Mouse (Mus musculus): ENCODE measurements at regions not wholly inside any gene's neighbourhood (a gene's known extent, or its start where the extent isn't known, plus 50 kb on each side); places are given as distances from the start of the nearest gene placed in this dataset.

DNA sequence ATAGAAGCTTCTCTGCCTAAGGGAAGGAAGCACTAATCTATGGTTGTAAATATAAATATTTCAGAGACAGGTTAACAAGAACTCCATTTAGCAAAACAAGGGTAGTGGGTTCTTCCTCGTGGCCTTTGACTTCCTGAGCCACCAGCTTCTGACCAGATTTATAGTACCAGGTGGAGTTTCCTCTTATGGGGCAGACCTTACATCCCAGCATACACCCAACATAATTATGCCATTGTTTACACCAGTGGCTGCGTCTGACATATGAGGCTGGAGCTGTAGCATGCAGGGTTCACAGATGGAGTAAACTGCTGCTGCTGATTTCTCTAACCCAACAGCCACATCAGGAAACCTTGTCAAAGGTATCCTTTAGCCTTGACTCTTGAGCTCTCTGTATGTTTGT lies 75.5 kb downstream of the Trib2 start:
- no peak for DNase-seq (ENCODE audit: low read depth, low spot score)

- no peak for DNase-seq (ENCODE audit: low read depth, low spot score)
These were observed 77.7 kb downstream of the Trib2 start for GRCm38 (mm10) chr12:15738989-15739388.

DNA sequence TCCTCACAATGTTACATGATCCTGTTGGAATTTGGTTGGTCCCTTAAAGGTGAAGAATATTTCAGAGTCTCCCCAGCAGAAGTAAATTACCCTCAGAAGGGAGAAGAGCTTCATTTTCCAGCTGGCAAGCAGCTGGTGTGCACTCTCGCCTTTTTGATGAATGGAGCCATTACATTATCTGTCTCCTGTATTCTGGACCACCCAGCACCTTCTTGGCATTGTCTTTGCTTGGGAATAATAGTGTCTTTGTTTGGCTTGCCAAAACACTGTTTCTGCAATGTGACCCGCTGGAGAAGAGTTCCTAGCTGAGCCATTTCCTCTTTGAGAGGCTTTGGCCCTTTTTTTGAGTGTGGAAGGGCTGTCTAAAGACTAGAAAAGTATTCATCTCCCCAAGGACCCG lies 85.5 kb downstream of the Trib2 start:
- DNase-seq (ENCODE audit: low read depth, low spot score) = no peak

- no peak for DNase-seq (ENCODE audit: low read depth, low spot score)
These were observed 87.0 kb downstream of the Trib2 start for GRCm38 (mm10) chr12:15729696-15730095.

DNA sequence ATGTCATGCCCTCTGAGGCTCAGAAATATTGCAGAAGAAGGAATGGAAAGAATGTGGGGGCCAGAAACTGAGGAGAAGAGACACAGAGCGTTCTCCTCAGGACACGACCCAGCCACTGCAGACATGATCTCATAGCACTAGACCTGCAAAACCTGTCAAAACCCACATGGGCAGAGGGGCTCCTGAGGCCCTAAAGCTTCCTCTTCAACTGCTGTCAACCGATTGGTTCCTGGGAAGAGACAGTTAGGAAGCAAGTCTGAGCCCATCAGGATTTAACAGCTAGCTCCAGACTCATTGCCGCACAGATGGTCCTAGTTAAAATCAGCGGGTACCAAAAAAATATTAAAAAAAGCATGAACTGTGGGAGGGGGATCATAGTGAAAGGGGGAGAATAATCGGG lies 93.2 kb downstream of the Trib2 start:
- no peak for DNase-seq (ENCODE audit: low read depth, low spot score)

- no peak for DNase-seq (ENCODE audit: low read depth, low spot score)
These were observed 94.6 kb downstream of the Trib2 start for GRCm38 (mm10) chr12:15722161-15722560.

DNA sequence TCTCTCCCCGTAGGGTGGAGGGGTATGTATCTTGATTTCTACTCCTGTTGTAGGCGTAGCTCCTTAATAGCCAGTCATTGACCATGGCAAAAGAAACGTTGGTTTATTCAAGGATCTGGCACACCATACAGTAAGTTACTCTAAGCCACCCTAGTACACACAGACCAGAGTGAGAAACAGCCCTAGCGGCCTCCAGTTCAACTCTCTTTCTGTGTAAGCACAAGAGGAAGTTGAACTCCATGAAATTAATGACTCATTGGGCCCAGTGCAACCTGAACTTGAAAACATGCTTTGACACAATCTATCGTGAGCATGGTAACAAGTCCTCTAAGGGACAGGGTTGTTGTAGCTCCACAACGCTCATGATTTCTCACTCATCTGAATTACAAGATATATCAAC lies 96.6 kb downstream of the Trib2 start:
- no peak for DNase-seq (ENCODE audit: low read depth, low spot score)

DNA sequence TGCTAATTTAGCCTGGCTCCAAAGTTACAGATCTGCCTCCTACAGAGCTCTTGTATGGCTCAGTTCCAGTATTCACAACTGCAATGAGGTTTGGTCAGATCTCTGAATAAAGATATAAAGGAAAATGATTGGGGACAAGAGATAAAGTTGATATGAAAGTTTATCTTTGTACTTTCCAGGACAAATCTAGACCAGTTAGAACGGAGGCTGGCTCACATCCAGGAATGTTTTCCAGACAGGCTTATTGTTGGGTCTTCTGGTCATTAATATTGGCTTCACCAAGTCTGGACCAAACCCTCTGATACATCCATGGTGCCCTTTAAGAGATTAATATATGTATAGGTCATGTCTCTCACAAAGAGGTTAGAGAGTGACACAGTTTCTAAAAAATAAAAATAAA lies 97.9 kb downstream of the Trib2 start:
- DNase-seq (ENCODE audit: low read depth, low spot score) = no peak

- DNase-seq (ENCODE audit: low read depth, low spot score) = no peak
These were observed 98.7 kb downstream of the Trib2 start for GRCm38 (mm10) chr12:15717989-15718388.

DNA sequence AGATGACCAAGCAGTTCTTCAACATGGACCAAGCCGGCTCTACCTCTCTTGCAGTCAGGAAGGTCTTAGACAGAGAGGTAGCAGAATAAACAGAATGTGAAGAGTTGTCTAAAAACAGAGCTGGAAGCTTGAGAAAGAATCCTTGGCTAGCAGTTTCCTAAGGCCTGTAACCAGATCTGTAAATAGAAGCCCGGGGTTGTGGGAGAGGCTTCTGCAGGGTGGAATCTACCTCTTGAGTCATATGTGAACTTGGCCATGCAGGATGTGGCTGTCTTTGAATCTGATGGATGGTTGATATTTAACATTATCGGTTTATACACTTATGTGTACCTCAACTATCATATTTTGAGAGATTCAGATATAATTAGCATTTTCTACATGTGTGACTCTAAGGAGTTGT lies 99.4 kb downstream of the Trib2 start:
- no peak for DNase-seq (ENCODE audit: low read depth, low spot score)

DNA sequence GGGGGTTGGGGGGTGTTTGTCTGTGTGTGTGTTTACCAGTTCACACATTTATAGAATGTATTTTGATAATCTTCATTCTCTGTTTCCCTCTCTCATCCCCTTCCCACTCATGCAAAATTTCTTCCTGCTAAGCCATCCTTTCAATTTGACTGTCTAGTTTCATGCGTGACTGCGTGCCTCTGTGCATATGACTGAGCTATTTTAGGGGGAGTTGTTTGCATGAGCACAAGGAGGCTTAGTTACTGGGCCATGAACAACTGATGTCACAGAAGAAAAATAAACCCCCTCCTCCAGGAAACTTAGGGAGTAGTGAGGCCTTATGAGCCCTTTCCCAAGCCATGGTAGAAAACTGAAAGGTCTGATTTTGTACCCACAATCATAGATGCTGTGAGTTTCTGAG lies 103.1 kb downstream of the Trib2 start:
- no peak for DNase-seq (ENCODE audit: low read depth, low spot score)

DNA sequence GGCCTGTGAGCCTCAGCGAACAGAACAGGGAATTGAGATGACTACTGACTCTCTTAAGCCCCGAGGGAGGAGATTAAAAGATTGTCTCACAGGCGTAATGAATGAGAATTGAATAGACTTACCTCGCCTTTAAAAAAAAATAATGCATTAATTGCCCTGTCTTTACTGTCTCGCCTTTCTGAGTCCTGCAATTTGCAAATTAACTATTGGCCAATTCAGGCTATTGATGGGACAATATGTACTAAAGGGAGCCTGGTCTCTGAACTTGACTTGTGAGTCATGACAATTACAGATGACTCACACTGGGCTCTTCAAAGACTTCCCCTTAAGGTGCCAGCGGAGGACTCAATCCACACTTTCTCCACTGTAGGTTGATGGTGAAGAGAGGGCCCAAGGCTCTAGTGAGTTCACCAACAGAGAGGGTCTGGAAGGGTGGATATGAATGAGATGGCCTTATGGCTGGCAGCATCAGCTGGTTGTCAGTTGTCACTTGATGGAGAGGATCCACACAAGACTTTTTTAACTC lies 109.1 kb downstream of the Trib2 start:
- DNase-seq (ENCODE audit: low read depth, low spot score) = no peak

DNA sequence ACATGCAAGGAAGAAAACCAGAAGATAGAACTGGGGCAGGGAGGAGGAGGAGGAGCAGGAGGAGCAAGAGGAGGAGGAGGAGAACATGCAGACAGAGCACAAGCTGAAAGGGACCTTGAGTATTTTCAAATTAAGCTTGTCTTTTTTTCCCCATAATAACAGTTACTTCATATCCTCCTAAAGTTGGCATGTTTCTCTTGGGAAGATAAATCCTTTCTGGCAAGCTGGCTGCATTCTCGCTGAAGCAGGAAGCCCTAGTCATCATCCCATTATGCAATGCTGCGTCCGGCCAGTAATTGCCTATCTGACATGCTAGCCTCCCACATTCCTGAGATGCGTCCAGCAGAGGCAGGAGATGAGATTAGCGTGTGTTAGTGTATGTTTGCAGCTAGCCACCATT lies 112.3 kb downstream of the Trib2 start:
- no peak for DNase-seq (ENCODE audit: low read depth, low spot score)

DNA sequence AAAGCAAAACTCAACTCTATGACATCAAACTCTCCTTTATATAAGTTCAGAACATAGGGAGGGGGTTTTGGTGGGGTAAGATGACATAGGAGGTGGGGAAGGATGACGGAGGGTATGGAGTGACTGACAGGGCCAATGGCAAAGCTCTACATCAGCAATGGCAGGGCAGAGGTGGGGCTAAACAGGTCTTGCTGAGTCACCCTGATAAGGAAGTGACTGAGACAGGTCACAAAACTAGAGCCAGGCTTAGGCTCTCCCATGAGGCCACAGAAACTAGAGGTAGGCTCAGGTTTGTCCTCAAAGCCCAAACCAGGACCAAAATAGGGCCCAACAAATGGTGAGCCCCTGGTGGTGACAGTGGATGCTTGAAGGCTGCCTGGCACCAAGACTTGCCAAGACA lies 114.6 kb downstream of the Trib2 start:
- peak; percentile 3 for DNase-seq (ENCODE audit: low read depth, low spot score)

DNA sequence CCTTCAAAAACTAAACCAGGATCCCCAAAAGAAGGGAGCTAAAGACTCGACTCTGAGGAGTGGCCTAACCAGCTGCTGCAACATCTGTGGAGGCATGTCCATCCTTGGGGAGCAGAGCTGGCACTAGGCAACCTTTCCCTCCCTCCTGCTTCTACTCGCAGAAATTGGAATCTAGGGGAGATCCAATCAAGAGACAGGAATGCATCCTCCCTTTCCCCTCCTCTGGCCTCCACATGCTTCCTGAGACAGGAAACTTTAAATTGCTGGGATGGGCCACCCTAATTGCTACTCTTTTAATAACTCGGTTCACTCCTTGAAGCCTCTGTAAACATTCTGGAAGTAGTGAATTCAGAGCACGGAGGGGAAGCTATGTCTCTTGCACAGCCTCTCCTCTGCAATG lies 117.9 kb downstream of the Trib2 start:
- no peak for DNase-seq (ENCODE audit: low read depth, low spot score)

DNA sequence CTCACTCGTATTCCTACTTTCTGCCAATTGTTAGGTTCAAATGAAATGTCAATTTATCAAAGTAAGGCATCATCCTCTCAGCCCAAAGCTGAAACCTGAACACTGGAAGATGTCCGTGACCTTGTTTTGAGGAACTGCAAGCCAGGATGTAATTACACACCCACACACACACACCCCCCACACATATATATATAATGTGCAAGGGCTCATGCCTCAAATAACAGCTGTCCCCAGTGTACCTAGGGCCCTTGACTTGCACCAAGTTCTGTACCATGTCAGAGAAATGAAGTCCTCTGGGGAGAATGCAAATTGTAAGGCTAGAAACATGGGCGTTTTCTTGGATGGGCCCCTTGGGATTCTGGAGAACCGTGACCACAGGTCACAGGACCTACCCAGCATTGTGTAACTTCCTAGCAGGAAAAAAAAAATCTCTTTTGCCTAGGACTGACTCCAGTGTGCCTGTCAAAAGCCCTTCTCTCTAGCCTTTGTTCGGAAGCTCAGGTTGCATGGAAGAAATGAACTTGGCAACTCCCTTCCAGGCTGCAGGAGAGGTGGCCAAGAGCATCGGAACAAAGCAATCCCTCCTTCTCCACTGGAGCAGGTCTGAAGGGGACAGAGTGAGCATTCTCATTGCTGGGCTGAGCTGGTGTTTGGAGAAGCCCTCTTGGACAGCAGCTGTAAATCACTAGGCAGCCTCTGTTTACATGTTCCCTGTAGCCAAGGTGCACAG lies 118.5 kb downstream of the Trib2 start:
- DNase-seq (ENCODE audit: low read depth, low spot score) = no peak

DNA sequence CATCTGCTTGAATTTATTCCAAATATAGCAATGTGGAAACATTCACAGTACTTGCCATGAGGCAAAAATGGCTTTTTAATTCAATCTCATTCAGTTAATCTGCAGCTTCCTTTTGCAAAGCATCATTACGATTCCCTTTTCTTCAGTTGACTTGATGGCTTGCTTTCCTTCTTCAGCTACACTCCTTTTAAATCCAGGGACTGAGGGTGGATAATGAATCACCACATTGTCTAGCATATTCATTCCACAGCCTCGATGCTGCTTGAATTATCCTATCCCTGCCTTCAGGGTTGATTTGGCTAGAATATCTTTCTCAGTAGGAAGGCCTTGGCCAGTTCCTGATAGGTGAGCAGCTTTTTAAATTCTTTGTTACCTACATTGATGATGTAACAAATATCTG lies 128.4 kb downstream of the Trib2 start:
- DNase-seq (ENCODE audit: low read depth, low spot score) = no peak

GRCm38 (mm10) chr12:15684311-15684710 lies 132.4 kb downstream of the Trib2 start:
- no peak for DNase-seq (ENCODE audit: low read depth, low spot score)

DNA sequence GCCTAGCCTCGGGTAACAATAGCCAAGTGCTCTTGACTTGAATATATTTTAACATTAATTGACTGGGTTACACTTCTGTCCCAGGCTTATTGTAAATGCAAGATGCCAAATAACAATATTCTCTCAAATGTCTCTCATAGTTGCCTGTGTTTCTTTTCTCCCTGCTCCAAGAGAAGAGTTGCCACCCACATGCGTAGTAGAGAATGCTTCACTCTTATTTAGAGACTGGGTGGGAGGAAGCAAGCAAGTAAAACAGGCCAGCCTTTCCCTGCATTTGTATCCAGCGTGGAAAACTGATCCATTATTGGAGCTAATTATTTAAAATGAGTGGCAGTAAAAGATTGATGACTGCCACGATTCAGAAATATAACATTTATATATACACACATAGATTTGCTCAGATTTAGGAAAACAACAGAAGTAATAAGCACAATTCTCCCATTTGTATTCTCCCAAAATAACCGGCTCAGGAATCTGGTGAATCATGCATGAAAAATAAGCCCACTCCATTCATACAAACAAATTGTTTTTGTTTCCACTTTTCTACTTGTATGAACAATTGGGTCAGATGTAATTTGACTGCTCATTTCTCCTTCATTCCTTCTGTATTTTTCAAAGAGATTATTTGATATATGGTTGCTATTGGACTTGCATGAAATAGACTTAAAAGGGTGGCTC lies 134.9 kb downstream of the Trib2 start:
- no peak for DNase-seq (ENCODE audit: low read depth, low spot score)

- DNase-seq (ENCODE audit: low read depth, low spot score) = no peak
These were observed 140.6 kb downstream of the Trib2 start for GRCm38 (mm10) chr12:15676127-15676526.

GRCm38 (mm10) chr12:15659755-15660154 lies 157.0 kb downstream of the Trib2 start:
- no peak for DNase-seq (ENCODE audit: low read depth, low spot score)

DNA sequence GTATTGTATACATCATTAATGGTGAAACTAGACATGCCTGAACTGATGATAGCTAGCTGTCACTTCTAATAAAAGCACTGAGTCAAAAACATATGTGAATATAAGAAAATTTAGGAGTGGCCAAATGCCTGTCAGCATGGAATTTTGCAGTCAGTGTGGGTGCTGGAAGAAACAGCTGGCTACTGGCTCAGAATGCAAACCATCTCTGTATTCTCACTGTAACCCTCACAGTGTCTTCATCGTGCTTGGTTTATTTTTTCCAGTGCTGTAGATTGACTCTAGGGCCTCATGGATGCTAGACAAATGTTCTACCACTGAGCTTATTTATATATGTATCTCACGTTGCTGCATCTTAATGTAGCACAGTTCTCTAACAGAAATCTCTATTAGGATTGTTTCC lies 157.4 kb downstream of the Trib2 start:
- no peak for DNase-seq (ENCODE audit: low read depth, low spot score)

GRCm38 (mm10) chr12:15657748-15658251 lies 158.9 kb downstream of the Trib2 start:
- no peak for DNase-seq (ENCODE audit: low read depth, low spot score)
